Mouse (Mus musculus) thymus, postnatal 10 days (tissue): ENCODE measurements around the gene Vars.

Source experiments
- DNase-seq, 2 experiments: peaks; one replicate each; pipeline ENCODE4 v3.0.0; 2021; ENCODE audit warnings: low spot score in 2 of 2

The Vars gene

GRCm38 (mm10) chr17:35048149-35048931 is 47.6 kb downstream of the Vars start:
- peak in 1 of 2 experiments; percentile 50 for DNase-seq

- no peak for DNase-seq
These were observed 48.2 kb downstream of the Vars start for GRCm38 (mm10) chr17:35048932-35049440.

- peak; percentile 66 to 67 for DNase-seq
These were observed 48.8 kb downstream of the Vars start, which contains the start of gene Clic1 for GRCm38 (mm10) chr17:35049561-35050016. TSS of gene Clic1 (plus strand) at chr17:35049966.

GRCm38 (mm10) chr17:35050126-35050750 is 49.5 kb downstream of the Vars start:
- DNase-seq = peak; percentile 75 to 77

GRCm38 (mm10) chr17:35051156-35052086 is 50.6 kb downstream of the Vars start:
- DNase-seq = peak; percentile 69 to 72

GRCm38 (mm10) chr17:35052271-35052798 is 51.5 kb downstream of the Vars start:
- DNase-seq = no peak

- no peak for DNase-seq
These were observed 55.1 kb downstream of the Vars start for GRCm38 (mm10) chr17:35055691-35056495.

GRCm38 (mm10) chr17:35057090-35057489 is 56.3 kb downstream of the Vars start:
- DNase-seq = no peak

- no peak for DNase-seq
These were observed 57.5 kb downstream of the Vars start for GRCm38 (mm10) chr17:35058316-35058715.

- DNase-seq = peak; percentile 84 to 94
These were observed 58.4 kb downstream of the Vars start, which contains the start of gene Ddah2 for GRCm38 (mm10) chr17:35058911-35059892. TSS of gene Ddah2 (plus strand) at chr17:35059035.

GRCm38 (mm10) chr17:35060071-35060470 is 59.3 kb downstream of the Vars start:
- no peak for DNase-seq

- DNase-seq = no peak
These were observed 60.0 kb downstream of the Vars start for GRCm38 (mm10) chr17:35060737-35061297.

- no peak for DNase-seq
These were observed 60.5 kb downstream of the Vars start for GRCm38 (mm10) chr17:35061299-35061698.

GRCm38 (mm10) chr17:35063466-35063865 is 62.7 kb downstream of the Vars start:
- no peak for DNase-seq

GRCm38 (mm10) chr17:35064378-35064877 is 63.6 kb downstream of the Vars start:
- no peak for DNase-seq

GRCm38 (mm10) chr17:35064951-35065947 is 64.5 kb downstream of the Vars start, which contains the start of gene Ly6g6c:
TSS of gene Ly6g6c (plus strand) at chr17:35065388.
- no peak for DNase-seq
